Mouse (Mus musculus) ES-E14 (cell line): ENCODE measurements around the gene Rap1a.

Experiments
- CHD2 ChIP-seq: IDR thresholded peaks from 2 replicates; pipeline ENCODE4 v1.6.1; 2014; ENCODE audit warnings: mild to moderate bottlenecking, low read depth, low read length, inconsistent platforms
- HCFC1 ChIP-seq: IDR thresholded peaks from 2 replicates; pipeline ENCODE4 v1.6.1; 2012; ENCODE audit warnings: low read length, inconsistent platforms, borderline replicate concordance; ENCODE audit not compliant: insufficient read depth
- MAFK ChIP-seq: IDR thresholded peaks from 2 replicates; pipeline ENCODE4 v1.6.1; 2014; ENCODE audit warnings: mild to moderate bottlenecking, low read depth, low read length, inconsistent platforms; ENCODE audit not compliant: insufficient read depth
- ZC3H11A ChIP-seq: IDR thresholded peaks from 2 replicates; pipeline ENCODE4 v1.6.1; 2012; ENCODE audit warnings: low read depth, mild to moderate bottlenecking, inconsistent platforms, low read length, borderline replicate concordance
- ZNF384 ChIP-seq: IDR thresholded peaks from 2 replicates; pipeline ENCODE4 v1.6.1; 2012; ENCODE audit warnings: low read depth, low read length, inconsistent platforms

GRCm38 (mm10) chr3:105712827-105713226 is 88.3 kb downstream of the Rap1a start:
- TF ChIP-seq ZNF384 (no peak), MAFK (no peak), CHD2 (no peak), ZC3H11A (no peak), HCFC1 (no peak)
